Mouse (Mus musculus): ENCODE results near the gene Anxa3. TPM values are rescaled to one million over a fixed set of nuclear protein-coding genes. Genes with fewer than 3 reads are reported as not detected.

Anxa3 gene
- total RNA-seq, 2 experiments from 2014 or later, result 313 to 343 TPM

Other genes starting within 250 kb of the Anxa3 start
- 23.5 and 25.2 TPM in 2 replicates for gene Bmp2k, start 204.3 kb downstream of the Anxa3 start, total RNA-seq (2014; fragmentation: Nextera tagmentation)
- 16.2 and 18.1 TPM in 2 replicates for gene Bmp2k, start 204.3 kb downstream of the Anxa3 start, total RNA-seq (2017)